Mouse (Mus musculus) G1E (cell line): ENCODE measurements around the gene Cry2. TPM values are rescaled to one million over a fixed set of nuclear protein-coding genes. Genes with fewer than 3 reads are reported as not detected.

Experiments
- ATAC-seq: 2 replicates; pipeline ENCODE4 v1.8.0; 2016; ENCODE audit warnings: mild to moderate bottlenecking; ENCODE audit not compliant: insufficient number of reproducible peaks, poor library complexity, low FRiP score, severe bottlenecking; ENCODE audit errors: extremely low read depth
- DNase-seq: peaks from one replicate; pipeline ENCODE4 v3.0.0; 2012; ENCODE audit warnings: low spot score
- H3K27me3 ChIP-seq: 2 replicates; pipeline ENCODE4 v1.6.1; 2012; ENCODE audit warnings: mild to moderate bottlenecking, low read length, inconsistent platforms; ENCODE audit not compliant: insufficient read depth
- H3K36me3 ChIP-seq: replicated peaks from 2 replicates; pipeline ENCODE3; 2012; ENCODE audit warnings: mild to moderate bottlenecking, inconsistent platforms
- H3K4me1 ChIP-seq: 2 replicates; pipeline ENCODE4 v1.6.1; 2012; ENCODE audit warnings: low read depth, low read length, inconsistent platforms, mixed read lengths; ENCODE audit not compliant: insufficient read depth
- H3K4me3 ChIP-seq: 2 replicates; pipeline ENCODE4 v1.5.1; 2012; ENCODE audit warnings: low read depth, mild to moderate bottlenecking, inconsistent platforms, low read length, moderate library complexity, mixed read lengths
- H3K9me3 ChIP-seq: replicated peaks from 2 replicates; pipeline ENCODE4 v1.6.1; 2012; ENCODE audit warnings: inconsistent platforms
- CTCF ChIP-seq: IDR thresholded peaks from 2 replicates; pipeline ENCODE4 v1.5.1; 2012; ENCODE audit warnings: low read depth, low read length, inconsistent platforms, mixed read lengths
- GATA1 ChIP-seq: IDR thresholded peaks from 2 replicates; pipeline ENCODE4 v1.6.1; 2012; ENCODE audit warnings: borderline replicate concordance, low read length, inconsistent platforms, mixed read lengths
- GATA2 ChIP-seq: IDR thresholded peaks from 2 replicates; pipeline ENCODE4 v1.6.1; 2012; ENCODE audit warnings: low read depth, low read length, inconsistent platforms, borderline replicate concordance
- POLR2AphosphoS5 ChIP-seq: IDR thresholded peaks from 2 replicates; pipeline ENCODE4 v1.6.1; 2012; ENCODE audit warnings: low read depth, low read length, inconsistent platforms; ENCODE audit not compliant: insufficient replicate concordance
- TAL1 ChIP-seq: conservative IDR thresholded peaks from 2 replicates; pipeline ENCODE4 v1.6.1; 2012; ENCODE audit warnings: low read depth, low read length, inconsistent platforms, mixed read lengths
- polyA plus RNA-seq: library from polyadenylated mRNA; stranded (reverse); fragments of >175 nt; gene quantifications from 2 replicates; pipeline ENCODE4 v1.2.3, GENCODE M21; 2012
- total RNA-seq, 2 experiments: library from RNA; stranded (forward) in 1 of 2; stranded (reverse) in 1 of 2; fragments of 200-1000 nt in 1 of 2; fragments of >200 nt in 1 of 2; fragmentation: Nextera tagmentation in 1 of 2; gene quantifications; 2 replicates each; pipeline ENCODE4 v1.2.3; 2014 to 2017

Gene Cry2
- total and polyA plus RNA-seq, 3 experiments: 13.3 to 30.6 (median 18.0) TPM

DNA sequence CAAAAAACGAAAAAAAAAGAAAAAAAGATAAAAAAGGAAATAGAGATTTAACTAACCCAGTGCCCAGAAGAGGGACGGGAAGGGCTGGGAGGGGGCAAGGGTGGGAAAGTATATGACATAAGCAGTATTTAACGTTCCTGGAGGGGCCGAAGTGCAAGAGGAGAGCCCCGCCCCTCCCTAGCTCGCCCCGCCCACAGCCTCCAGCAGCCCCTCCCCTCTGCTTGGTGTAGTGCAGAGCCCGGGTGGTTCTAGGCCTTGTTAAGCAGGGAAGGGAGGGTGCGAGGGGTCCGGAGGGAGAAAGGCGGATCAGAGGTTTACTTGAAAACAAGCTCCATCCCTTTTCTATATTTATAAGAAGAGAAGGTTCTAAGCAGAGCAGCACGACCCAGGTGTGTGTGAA lies 73.0 kb downstream of the Cry2 start:
- Histone ChIP-seq H3K36me3 (peaks cover 44% of the 10 kb centered on the region), H3K27me3 (peaks cover 19% of the 10 kb centered on the region; the same call in 1 of the 2 replicates), H3K4me1 (no peaks in the 10 kb centered on the region), H3K9me3 (no peaks in the 10 kb centered on the region), H3K4me3 (no peak overlapping the region)
- TF ChIP-seq GATA1 (no peak), GATA2 (no peak), POLR2AphosphoS5 (no peak), TAL1 (no peak)
- no peak for DNase-seq
- ATAC-seq: no peak

DNA sequence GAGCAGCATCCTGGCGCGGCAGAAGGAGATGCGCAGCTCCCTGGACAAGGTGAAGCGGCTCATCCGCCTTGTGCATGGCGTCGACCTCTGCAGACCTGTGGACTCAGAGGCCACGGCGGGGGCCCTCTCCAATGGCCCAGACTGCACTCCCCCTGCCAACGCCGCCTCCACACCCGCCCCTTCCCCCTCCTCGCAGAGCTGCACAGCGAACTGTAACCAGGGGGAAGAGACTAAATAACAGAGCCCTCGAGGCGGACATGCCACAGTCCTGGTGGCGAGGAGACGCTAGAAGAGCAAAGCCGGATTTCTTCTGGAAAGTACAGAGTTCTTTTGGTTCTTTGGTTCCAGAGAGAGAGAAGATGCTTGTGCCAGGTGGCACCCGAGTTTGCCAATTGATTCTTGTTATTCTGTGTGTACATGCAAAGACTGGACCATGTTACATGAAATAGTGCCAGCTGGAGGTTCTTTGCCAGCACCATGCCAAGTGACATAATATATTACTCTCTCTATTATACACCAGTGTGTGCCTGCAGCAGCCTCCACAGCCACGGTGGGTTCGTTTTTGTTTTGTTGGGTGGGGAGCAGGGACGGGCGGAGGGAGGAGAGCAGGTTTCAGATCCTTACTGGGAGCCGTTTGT lies 73.5 kb downstream of the Cry2 start:
- Histone ChIP-seq H3K27me3 (peaks cover 14% of the 10 kb centered on the region; the same call in 1 of the 2 replicates), H3K4me1 (no peaks in the 10 kb centered on the region)

DNA sequence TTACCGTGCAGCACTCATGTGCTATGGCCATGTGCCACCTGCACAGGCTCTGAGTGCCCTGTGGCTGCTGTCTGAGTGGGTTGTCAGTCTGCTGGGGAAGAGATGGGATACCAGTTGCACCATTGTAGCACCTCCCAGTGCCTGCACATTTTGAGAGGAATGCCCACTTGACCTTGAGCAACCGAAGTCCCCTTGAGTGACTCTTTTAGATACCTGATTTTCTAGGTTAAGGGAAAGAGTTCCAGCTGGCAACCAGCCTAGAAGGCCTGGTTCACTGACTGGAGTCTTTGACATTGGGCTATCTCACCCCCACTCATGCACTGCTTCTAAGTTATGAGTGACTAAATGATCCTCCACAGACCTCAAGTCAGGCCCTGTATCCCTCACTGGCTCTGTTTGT lies 74.5 kb downstream of the Cry2 start:
- Histone ChIP-seq H3K9me3 (no peaks in the 10 kb centered on the region), H3K36me3 (peaks cover 46% of the 10 kb centered on the region), H3K4me1 (no peaks in the 10 kb centered on the region), H3K4me3 (no peak overlapping the region), H3K27me3 (peaks cover 11% of the 10 kb centered on the region; the same call in 1 of the 2 replicates)
- DNase-seq: no peak
- TF ChIP-seq GATA2 (no peak), CTCF (no peak), TAL1 (no peak), GATA1 (no peak), POLR2AphosphoS5 (no peak)
- ATAC-seq: no peak

More for the DNA sequence above, 73.5 kb downstream of the Cry2 start:
- H3K4me3 ChIP-seq: no peak overlapping the region
- H3K36me3 ChIP-seq: peaks cover 46% of the 10 kb centered on the region
- ATAC-seq (no peak), DNase-seq (no peak)
- no peaks in the 10 kb centered on the region for H3K9me3 ChIP-seq
- TF ChIP-seq TAL1 (no peak), CTCF (no peak), GATA1 (no peak), POLR2AphosphoS5 (no peak), GATA2 (no peak)

DNA sequence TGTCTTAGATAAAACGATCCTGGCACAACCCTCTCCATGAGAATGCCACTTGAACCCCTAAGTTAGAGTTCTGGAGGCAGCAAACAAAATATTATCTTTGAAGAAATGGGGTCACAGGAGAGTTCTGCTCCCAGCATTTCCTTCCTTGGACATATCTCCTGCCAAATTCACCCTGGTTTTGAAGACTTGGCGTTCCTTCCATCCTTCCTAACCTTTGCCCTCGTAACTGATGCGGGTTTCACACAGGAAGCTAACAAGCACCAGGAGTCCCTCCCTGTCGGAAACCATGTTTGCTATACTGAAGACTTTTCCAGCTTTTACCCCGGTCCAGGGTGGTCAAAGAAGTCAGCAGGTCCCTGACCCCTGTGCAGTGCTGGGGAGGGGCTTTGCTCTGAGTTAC lies 79.6 kb downstream of the Cry2 start:
- no peaks in the 10 kb centered on the region for H3K9me3 ChIP-seq
- no peak for TF ChIP-seq CTCF
- no peak for TF ChIP-seq TAL1
- no peak for TF ChIP-seq GATA1
- TF ChIP-seq GATA2: no peak
- no peak for TF ChIP-seq POLR2AphosphoS5
- H3K4me3 ChIP-seq: no peak overlapping the region
- no peak for ATAC-seq
- no peak for DNase-seq
- H3K4me1 ChIP-seq: no peaks in the 10 kb centered on the region; the same call in 1 of the 2 replicates
- H3K27me3 ChIP-seq: no peaks in the 10 kb centered on the region
- H3K36me3 ChIP-seq: peaks cover 54% of the 10 kb centered on the region

Other genes starting within 250 kb of the Cry2 start
- gene Pex16, start 59.4 kb downstream of the Cry2 start, total RNA-seq (2014; fragmentation: Nextera tagmentation): 6.9 and 11.8 TPM in 2 replicates
- 13.3 and 14.9 TPM in 2 replicates for gene Pex16, start 59.4 kb downstream of the Cry2 start, total RNA-seq (2017)
- 20.6 and 22.0 TPM in 2 replicates for gene Pex16, start 59.4 kb downstream of the Cry2 start, polyA plus RNA-seq
- not detected in 2 replicates for gene Large2, start 59.2 kb downstream of the Cry2 start, total RNA-seq (2014; fragmentation: Nextera tagmentation)
- 0.05 TPM in 1 of 2 replicates, not detected in the other for gene Large2, start 59.2 kb downstream of the Cry2 start, total RNA-seq (2017)
- gene Large2, start 59.2 kb downstream of the Cry2 start, polyA plus RNA-seq: not detected in 2 replicates
- gene 1700029I15Rik, start 51.5 kb downstream of the Cry2 start, total RNA-seq (2014; fragmentation: Nextera tagmentation): 1.9 TPM in 1 of 2 replicates, not detected in the other
- 0.93 and 2.0 TPM in 2 replicates for gene 1700029I15Rik, start 51.5 kb downstream of the Cry2 start, total RNA-seq (2017)
- gene 1700029I15Rik, start 51.5 kb downstream of the Cry2 start, polyA plus RNA-seq: 0.55 and 0.67 TPM in 2 replicates
- not detected in 2 replicates for gene Mapk8ip1, start 32.8 kb downstream of the Cry2 start, total RNA-seq (2014; fragmentation: Nextera tagmentation)
- 0.17 and 0.22 TPM in 2 replicates for gene Mapk8ip1, start 32.8 kb downstream of the Cry2 start, total RNA-seq (2017)
- 0.05 and 0.12 TPM in 2 replicates for gene Mapk8ip1, start 32.8 kb downstream of the Cry2 start, polyA plus RNA-seq
- 40.5 and 43.2 TPM in 2 replicates for gene Slc35c1, start 26.5 kb upstream of the Cry2 start, total RNA-seq (2014; fragmentation: Nextera tagmentation)
- 8.9 and 11.4 TPM in 2 replicates for gene Slc35c1, start 26.5 kb upstream of the Cry2 start, total RNA-seq (2017)
- 25.1 and 31.2 TPM in 2 replicates for gene Slc35c1, start 26.5 kb upstream of the Cry2 start, polyA plus RNA-seq
- gene Chst1, start 165.7 kb upstream of the Cry2 start, total RNA-seq (2014; fragmentation: Nextera tagmentation): 2.3 and 3.4 TPM in 2 replicates
- 4.4 and 4.5 TPM in 2 replicates for gene Chst1, start 165.7 kb upstream of the Cry2 start, total RNA-seq (2017)
- gene Chst1, start 165.7 kb upstream of the Cry2 start, polyA plus RNA-seq: 0.47 and 0.57 TPM in 2 replicates